Mouse (Mus musculus) adrenal gland, adult 18-20 months (tissue): Measurements from ENCODE around the gene Ptprs. TPM values are rescaled to one million over a fixed set of nuclear protein-coding genes. Genes with fewer than 3 reads are reported as not detected.

Experiments used
- DNase-seq, 2 experiments: peaks; one replicate each; pipeline ENCODE4 v3.0.0; 2021 to 2022; ENCODE audit warnings: low spot score in 2 of 2
- total RNA-seq, 2 experiments: library from RNA; stranded (reverse); gene quantifications; 1 replicate in 1 of 2; 2 replicates in 1 of 2; pipeline ENCODE4 v1.2.3; 2021

The Ptprs gene
- total RNA-seq, 2 experiments from 2014 or later, result 130 to 188 TPM

- DNase-seq, result no peak
These were observed 48.4 kb downstream of the Ptprs start for GRCm38 (mm10) chr17:56427857-56428256.

GRCm38 (mm10) chr17:56425941-56426340, 50.3 kb downstream of the Ptprs start:
- no peak for DNase-seq

GRCm38 (mm10) chr17:56425584-56425914, 50.7 kb downstream of the Ptprs start:
- DNase-seq, result peak; percentile 85 to 91

DNA sequence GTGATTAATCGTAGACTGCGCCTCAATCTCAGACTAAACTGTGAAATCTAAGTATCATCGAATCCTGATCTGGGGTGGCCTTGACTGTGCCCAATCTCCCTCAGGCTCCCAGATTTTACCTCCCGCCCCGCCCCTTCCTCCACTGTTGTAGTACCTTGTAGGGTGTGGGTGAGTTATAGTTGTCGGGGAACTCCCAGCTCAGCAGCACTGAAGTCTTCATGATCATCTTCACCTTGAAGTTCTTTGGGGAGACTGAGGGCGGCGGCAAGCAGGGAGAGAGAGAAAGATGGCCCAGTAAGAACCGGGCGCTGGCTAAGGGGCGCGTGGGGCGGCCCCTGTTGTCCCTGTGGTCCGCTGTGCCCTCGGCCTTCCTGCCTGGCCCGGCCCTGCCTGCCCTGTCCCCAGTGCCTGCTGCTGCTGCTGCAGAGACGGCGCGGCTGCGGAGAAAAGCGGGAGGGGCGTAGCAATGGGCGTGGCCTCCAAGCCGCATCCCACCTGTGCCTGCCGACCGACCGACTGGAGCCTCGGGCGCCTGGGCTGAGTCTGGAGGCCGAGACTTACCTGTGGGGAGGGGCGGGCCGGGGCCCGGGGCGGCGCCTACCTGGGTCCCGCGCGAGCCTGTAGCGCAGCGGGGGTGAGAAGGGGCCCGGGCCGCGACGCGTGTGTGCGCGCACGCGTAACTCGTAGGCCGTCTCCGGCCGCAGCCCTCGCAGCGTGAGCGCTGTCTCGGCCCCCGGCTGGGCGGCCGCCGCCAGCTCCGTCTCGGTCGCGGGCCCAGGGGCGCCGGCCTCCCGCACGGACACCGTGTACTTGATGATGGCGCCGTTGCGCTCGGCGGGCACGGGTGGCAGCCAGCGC, 51.3 kb downstream of the Ptprs start:
- peak in 1 of 2 experiments; percentile 38 for DNase-seq

- no peak for DNase-seq
These were observed 56.3 kb downstream of the Ptprs start for GRCm38 (mm10) chr17:56420022-56420421.

GRCm38 (mm10) chr17:56418304-56418703, 58.0 kb downstream of the Ptprs start:
- DNase-seq, result peak; percentile 54 to 76

DNA sequence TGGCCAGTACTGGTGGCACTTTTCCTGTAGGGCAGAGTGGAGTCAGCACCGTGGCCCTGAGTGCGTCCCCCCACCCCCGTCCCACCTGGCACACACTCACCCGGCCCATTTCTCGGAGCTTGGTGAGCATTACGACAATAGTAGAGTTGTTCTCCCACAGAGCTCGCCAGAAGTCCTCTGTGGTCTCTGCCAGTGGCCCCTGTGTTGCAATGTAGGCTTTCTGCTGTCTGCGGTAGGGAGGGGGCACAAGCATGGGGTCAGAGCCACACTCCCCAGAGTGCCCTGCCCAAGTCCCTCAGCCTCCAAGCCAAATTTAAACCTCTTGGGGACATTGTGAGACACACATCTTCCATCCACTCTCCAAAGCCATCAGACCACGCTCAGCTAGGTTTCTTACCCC, 61.5 kb downstream of the Ptprs start:
- no peak for DNase-seq

DNA sequence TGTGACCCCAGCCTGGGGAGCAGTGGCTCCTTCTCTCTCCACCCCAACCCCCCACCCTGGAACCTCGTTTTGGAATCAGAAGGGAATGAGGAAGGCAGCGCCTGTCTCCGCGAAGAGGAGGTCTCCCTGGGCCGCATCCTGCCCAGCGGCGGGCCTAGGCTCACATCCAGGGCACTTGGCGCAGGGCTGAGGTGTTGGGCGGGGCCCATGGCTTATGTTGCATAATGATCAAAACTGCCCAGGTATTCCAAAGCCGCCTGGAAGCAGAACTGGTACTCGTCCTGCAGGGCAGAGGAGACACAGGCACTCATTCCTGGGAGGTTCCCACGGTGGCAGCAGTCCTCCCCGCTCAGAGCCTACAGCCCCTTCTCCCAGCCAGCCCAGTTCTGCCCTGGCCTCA, 63.2 kb downstream of the Ptprs start:
- DNase-seq, result no peak

DNA sequence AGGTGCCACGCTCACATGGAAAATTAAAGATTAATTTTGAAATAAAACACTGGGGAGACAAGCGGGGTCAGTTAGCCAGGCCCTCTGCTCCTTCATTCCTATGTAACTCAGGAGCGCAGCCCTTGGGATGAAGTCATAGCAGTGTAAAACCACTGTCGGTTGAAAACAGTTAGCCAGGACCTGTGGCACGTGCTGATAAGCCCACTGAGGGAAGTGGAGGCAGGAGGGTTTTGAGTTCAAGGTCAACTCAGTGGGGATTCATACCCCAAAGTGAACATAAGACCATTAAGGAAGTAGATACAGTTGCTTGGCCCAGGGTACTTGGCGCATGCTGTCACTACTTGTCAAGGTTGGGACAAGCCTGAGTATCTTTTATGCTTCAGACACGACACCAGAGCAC, 64.8 kb downstream of the Ptprs start:
- DNase-seq, result no peak

DNA sequence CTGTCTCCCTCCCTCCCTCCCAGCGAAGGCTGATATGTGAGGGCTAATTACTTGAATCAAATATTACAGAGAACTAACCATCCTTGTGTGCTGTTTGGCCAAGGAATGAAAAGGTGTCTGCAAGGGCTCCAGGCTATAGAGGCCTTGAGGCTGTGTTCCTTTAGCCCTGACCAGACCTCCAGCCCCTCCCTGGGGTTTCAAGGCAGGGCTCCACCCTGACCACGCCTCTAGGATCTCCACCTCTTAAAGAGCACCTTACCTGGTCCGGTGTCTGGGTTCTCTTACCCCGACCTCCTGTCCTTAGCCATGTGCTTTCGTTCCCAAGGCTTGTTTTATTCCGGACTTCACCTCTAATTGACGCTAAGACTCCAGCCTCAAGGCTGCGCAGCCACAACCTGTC, 66.5 kb downstream of the Ptprs start:
- no peak for DNase-seq

- DNase-seq, result no peak
These were observed 67.2 kb downstream of the Ptprs start for GRCm38 (mm10) chr17:56408965-56409625.

GRCm38 (mm10) chr17:56407379-56407778, 68.9 kb downstream of the Ptprs start:
- DNase-seq, result no peak

- DNase-seq, result no peak
These were observed 69.4 kb downstream of the Ptprs start for GRCm38 (mm10) chr17:56406878-56407277.

GRCm38 (mm10) chr17:56405856-56406840, 70.1 kb downstream of the Ptprs start:
- DNase-seq, result no peak

GRCm38 (mm10) chr17:56405341-56405740, 70.9 kb downstream of the Ptprs start:
- no peak for DNase-seq

DNA sequence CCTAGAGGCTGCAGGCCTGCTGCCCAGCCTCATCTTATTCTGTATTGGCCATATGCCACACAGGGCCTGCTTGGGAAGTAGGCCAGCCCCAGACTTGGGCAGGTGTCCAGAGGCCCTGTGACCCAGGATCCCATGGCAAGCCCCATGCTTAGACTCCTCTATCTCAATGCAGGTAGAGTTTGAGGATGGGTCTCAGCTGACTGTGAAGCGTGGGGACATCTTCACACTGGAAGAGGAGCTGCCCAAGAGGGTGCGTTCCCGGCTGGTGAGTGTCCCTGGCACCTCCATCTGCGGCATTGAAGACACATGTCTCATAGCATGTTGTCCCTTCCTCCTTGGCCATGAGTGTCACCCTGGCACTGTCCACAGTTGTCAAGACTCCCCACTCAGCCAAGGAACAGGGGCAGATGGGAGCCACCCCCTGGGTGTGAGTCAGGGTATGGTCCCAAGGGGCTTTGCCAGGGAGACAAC, 75.2 kb downstream of the Ptprs start:
- DNase-seq, result no peak

GRCm38 (mm10) chr17:56400221-56400620, 76.1 kb downstream of the Ptprs start:
- DNase-seq, result no peak

GRCm38 (mm10) chr17:56396051-56396450, 80.2 kb downstream of the Ptprs start:
- DNase-seq, result no peak

DNA sequence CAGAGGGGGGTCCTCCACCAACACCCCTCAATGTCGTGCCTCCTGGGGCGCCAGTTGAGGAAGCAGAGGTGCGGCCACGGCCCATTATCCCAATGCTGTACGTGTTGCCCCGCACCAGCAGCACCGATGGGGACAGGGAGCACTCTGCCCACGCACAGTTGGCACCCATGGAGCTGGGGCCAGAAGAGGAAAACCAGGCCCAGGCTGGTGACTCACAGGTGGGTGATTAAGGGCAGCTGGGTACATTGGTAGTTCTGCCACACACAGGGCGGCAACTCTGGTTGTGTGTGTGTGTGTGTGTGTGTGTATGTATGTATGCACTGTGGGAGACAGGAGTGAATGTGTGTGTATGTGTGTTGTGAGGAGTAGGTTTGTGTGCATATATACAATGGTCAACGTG, 82.4 kb downstream of the Ptprs start:
- DNase-seq, result no peak

DNA sequence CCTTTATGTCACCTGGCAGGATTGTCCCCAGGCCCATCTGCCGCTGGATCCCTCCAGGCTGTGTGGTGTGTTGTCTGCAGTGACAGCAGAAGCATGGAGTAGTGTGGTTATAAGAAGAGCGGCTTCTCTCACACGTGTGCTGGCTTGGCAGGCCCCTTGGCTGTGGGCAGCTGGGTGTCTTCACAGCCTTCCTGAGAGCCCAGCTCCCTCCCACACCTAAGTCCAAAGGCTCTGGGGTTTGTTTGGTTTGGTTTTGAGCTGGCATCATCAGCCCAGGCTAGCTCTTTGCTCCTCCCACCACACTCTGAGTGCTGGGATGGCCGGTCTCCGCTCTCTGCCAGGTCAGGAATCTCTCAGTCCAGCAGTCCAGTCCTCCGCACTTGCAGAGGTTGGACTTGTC, 83.0 kb downstream of the Ptprs start:
- DNase-seq, result no peak

GRCm38 (mm10) chr17:56387612-56388011, 88.7 kb downstream of the Ptprs start:
- no peak for DNase-seq
